ENCODE assay signal across 8 mouse cellular contexts in genomic region chr5:73491837-73492720, GRCm38 (mm10). TPM values are rescaled to one million over a fixed set of nuclear protein-coding genes. Genes with fewer than 3 reads are reported as not detected.
DNase-seq lines count a peak whose midpoint lies in the region; ATAC-seq lines count a peak whose summit lies in the region.

No protein-coding gene starts in this region.

- ATAC-seq in activated CD4-positive, CD25-positive, alpha-beta regulatory T cell, adult 4 months: peak; percentile 62
- ATAC-seq in common myeloid progenitor, adult 5-6 weeks (replicated peaks; ENCODE audit: low read depth, poor library complexity, severe bottlenecking): peak; percentile 70
- peak; percentile 74 for ATAC-seq in intestine, embryonic 15.5 days
- ATAC-seq in erythroid progenitor cell, adult 5-6 weeks (replicated peaks; ENCODE audit: low FRiP score, poor library complexity, severe bottlenecking): no peak

- H3K27me3 ChIP-seq in intestine, embryonic 15.5 days (replicated peaks): no peaks in the 10 kb centered on the region
- no peaks in the 10 kb centered on the region for H3K27me3 ChIP-seq in midbrain, embryonic 10.5 days (ENCODE audit: low read depth, poor library complexity, severe bottlenecking)

- H3K36me3 ChIP-seq in intestine, embryonic 15.5 days: no peaks in the 10 kb centered on the region
- H3K36me3 ChIP-seq in midbrain, embryonic 10.5 days: no peaks in the 10 kb centered on the region

- H3K9me3 ChIP-seq in intestine, embryonic 15.5 days: no peaks in the 10 kb centered on the region
- H3K9me3 ChIP-seq in midbrain, embryonic 10.5 days (replicated peaks): no peaks in the 10 kb centered on the region

- under 1% methylated on average over 59 of the region's 59 CpGs for WGBS in intestine, embryonic 15.5 days
- under 1% methylated on average over 59 of the region's 59 CpGs for WGBS in midbrain, embryonic 10.5 days

- intact Hi-C loops in left cerebral cortex, postnatal 25 days (cut with DNase I): loop anchor here (5.0 kb wide), 2 partner anchors 45 to 145 kb away; no protein-coding TSS in a partner anchor

- peak; percentile 80 for DNase-seq in gastrocnemius, postnatal 25 days
- DNase-seq in left cerebral cortex, postnatal 25 days (ENCODE audit: low spot score in 2 of 2): peak; percentile 93 to 98
- DNase-seq in midbrain, embryonic 10.5 days (ENCODE audit: low spot score): peak; percentile 91
- peak; percentile 88 for DNase-seq in right cerebral cortex, postnatal 4 days

- peak overlapping the region; percentile 75 for H3K4me3 ChIP-seq in intestine, embryonic 15.5 days (replicated peaks)
- H3K4me3 ChIP-seq in midbrain, embryonic 10.5 days: peak overlapping the region; percentile 99

- H3K4me2 ChIP-seq in intestine, embryonic 15.5 days (replicated peaks): peak overlapping the region; percentile 94

- H3K27ac ChIP-seq in intestine, embryonic 15.5 days: peak overlapping the region; percentile 91; the same call in 1 of the 2 replicates
- peak overlapping the region; percentile 93 for H3K27ac ChIP-seq in midbrain, embryonic 10.5 days (replicated peaks)

- 0 out of 2 replicates have a peak, but pooled peaks cover 3% of the 10 kb centered on the region for H3K4me1 ChIP-seq in intestine, embryonic 15.5 days (replicated peaks)
- H3K4me1 ChIP-seq in midbrain, embryonic 10.5 days: peaks cover 26% of the 10 kb centered on the region

- H3K9ac ChIP-seq in intestine, embryonic 15.5 days: peak overlapping the region; percentile 65

RNA-seq across cellular contexts. Expression of gene Dcun1d4, which starts 11.3 kb away (rescaled TPM):
- 10 to 100 TPM; 11.0 to 13.4 TPM for polyA plus RNA-seq in activated CD4-positive, CD25-positive, alpha-beta regulatory T cell, adult 4 months (2017; shearing (Covaris generic))
- total RNA-seq in common myeloid progenitor, adult 5-6 weeks (2017): 3.3 and 5.4 TPM in 2 replicates
- total RNA-seq in gastrocnemius, postnatal 25 days (2021): 1 to 10 TPM; 8.1 to 9.0 TPM
- 18.0 and 20.9 TPM in 2 replicates for polyA plus RNA-seq in intestine, embryonic 15.5 days (2015; fragmentation: Nextera tagmentation; extraction: Ambion mirVana)
- 100 to 1,000 TPM; 118 to 122 TPM for total RNA-seq in left cerebral cortex, postnatal 25 days (2021)
- polyA plus RNA-seq in midbrain, embryonic 10.5 days (2016; fragmentation: Nextera tagmentation; extraction: Ambion mirVana): 46.0 and 54.9 TPM in 2 replicates
- 1.3 and 5.4 TPM in 2 replicates for total RNA-seq in erythroid progenitor cell, adult 5-6 weeks (2015; ENCODE audit: low replicate concordance)
- 0.77 and 1.7 TPM in 2 replicates for total RNA-seq in erythroid progenitor cell, adult 5-6 weeks (2017; ENCODE audit: low replicate concordance)

Comparison
In these comparisons a context has a peak if more than half of its experiments do, and no peak if none do; other contexts are left out.
1. RNA of gene Dcun1d4, which starts 11.3 kb away (total RNA-seq): 118 to 122 TPM in left cerebral cortex, postnatal 25 days; 8.1 to 9.0 TPM in gastrocnemius, postnatal 25 days, 3.3 to 5.4 TPM in common myeloid progenitor, adult 5-6 weeks and 0.77 to 5.4 TPM in erythroid progenitor cell, adult 5-6 weeks; every median in the first group is over 10 times any median in the second.
2. Peak in every context shown above with its lines, with median percentiles within 50 percentile points of each other: DNase-seq.